Mouse (Mus musculus): ENCODE measurements at regions not wholly inside any gene's neighbourhood (a gene's known extent, or its start where the extent isn't known, plus 50 kb on each side); places are given as distances from the start of the nearest gene placed in this dataset.
"Not testable (repeated sequence)": the region's sequence is repeated elsewhere in the genome, so short reads cannot be mapped to it uniquely, and the experiment has no call there.

GRCm38 (mm10) chr16:50533881-50534280 lies 57.1 kb downstream of the Ccdc54 start:
- no peak for DNase-seq (ENCODE audit: low spot score in 2 of 2)

GRCm38 (mm10) chr16:50529511-50530416 lies 61.2 kb downstream of the Ccdc54 start:
- peak; percentile 90 to 93 for DNase-seq (ENCODE audit: low spot score in 2 of 2)

GRCm38 (mm10) chr16:50528677-50529510 lies 62.1 kb downstream of the Ccdc54 start:
- DNase-seq (ENCODE audit: low spot score in 2 of 2): peak; percentile 78 to 84

GRCm38 (mm10) chr16:50528355-50528676 lies 62.6 kb downstream of the Ccdc54 start:
- DNase-seq (ENCODE audit: low spot score in 2 of 2): no peak

GRCm38 (mm10) chr16:50526930-50527329 lies 64.0 kb downstream of the Ccdc54 start:
- not testable (repeated sequence) for DNase-seq (ENCODE audit: low spot score in 2 of 2)

GRCm38 (mm10) chr16:50525934-50526366 lies 65.0 kb downstream of the Ccdc54 start:
- no peak for DNase-seq (ENCODE audit: low spot score in 2 of 2)

- no peak for DNase-seq (ENCODE audit: low spot score in 2 of 2)
Measured at GRCm38 (mm10) chr16:50525504-50525903, 65.5 kb downstream of the Ccdc54 start.

- no peak for DNase-seq (ENCODE audit: low spot score in 2 of 2)
Measured at GRCm38 (mm10) chr16:50519610-50520009, 71.3 kb downstream of the Ccdc54 start.

- DNase-seq (ENCODE audit: low spot score in 2 of 2): no peak
Measured at GRCm38 (mm10) chr16:50516579-50516978, 74.4 kb downstream of the Ccdc54 start.

GRCm38 (mm10) chr16:50515039-50515438 lies 75.9 kb downstream of the Ccdc54 start:
- no peak for DNase-seq (ENCODE audit: low spot score in 2 of 2)

- no peak for DNase-seq (ENCODE audit: low spot score in 2 of 2)
Measured at GRCm38 (mm10) chr16:50512080-50512479, 78.9 kb downstream of the Ccdc54 start.

- DNase-seq (ENCODE audit: low spot score in 2 of 2): no peak
Measured at GRCm38 (mm10) chr16:50509529-50509895, 77.3 kb upstream of the Bbx start.

GRCm38 (mm10) chr16:50508673-50509528 lies 76.7 kb upstream of the Bbx start:
- DNase-seq (ENCODE audit: low spot score in 2 of 2): no peak

- no peak for DNase-seq (ENCODE audit: low spot score in 2 of 2)
Measured at GRCm38 (mm10) chr16:50504619-50505018, 72.4 kb upstream of the Bbx start.

GRCm38 (mm10) chr16:50498909-50499308 lies 66.7 kb upstream of the Bbx start:
- DNase-seq (ENCODE audit: low spot score in 2 of 2): no peak

GRCm38 (mm10) chr16:50493662-50494061 lies 61.5 kb upstream of the Bbx start:
- no peak for DNase-seq (ENCODE audit: low spot score in 2 of 2)

- no peak for DNase-seq (ENCODE audit: low spot score in 2 of 2)
Measured at GRCm38 (mm10) chr16:50489244-50489643, 57.1 kb upstream of the Bbx start.

GRCm38 (mm10) chr16:50482360-50482786 lies 50.2 kb upstream of the Bbx start:
- DNase-seq (ENCODE audit: low spot score in 2 of 2): no peak
